Mouse (Mus musculus) G1E (cell line): ENCODE measurements around the gene Arl6ip5. TPM values are rescaled to one million over a fixed set of nuclear protein-coding genes. Genes with fewer than 3 reads are reported as not detected.

Experiments
- ATAC-seq: 2 replicates; pipeline ENCODE4 v1.8.0; 2016; ENCODE audit warnings: mild to moderate bottlenecking; ENCODE audit not compliant: insufficient number of reproducible peaks, poor library complexity, low FRiP score, severe bottlenecking; ENCODE audit errors: extremely low read depth
- DNase-seq: peaks from one replicate; pipeline ENCODE4 v3.0.0; 2012; ENCODE audit warnings: low spot score
- H3K27me3 ChIP-seq: 2 replicates; pipeline ENCODE4 v1.6.1; 2012; ENCODE audit warnings: mild to moderate bottlenecking, low read length, inconsistent platforms; ENCODE audit not compliant: insufficient read depth
- H3K36me3 ChIP-seq: replicated peaks from 2 replicates; pipeline ENCODE3; 2012; ENCODE audit warnings: mild to moderate bottlenecking, inconsistent platforms
- H3K4me1 ChIP-seq: 2 replicates; pipeline ENCODE4 v1.6.1; 2012; ENCODE audit warnings: low read depth, low read length, inconsistent platforms, mixed read lengths; ENCODE audit not compliant: insufficient read depth
- H3K4me3 ChIP-seq: 2 replicates; pipeline ENCODE4 v1.5.1; 2012; ENCODE audit warnings: low read depth, mild to moderate bottlenecking, inconsistent platforms, low read length, moderate library complexity, mixed read lengths
- H3K9me3 ChIP-seq: replicated peaks from 2 replicates; pipeline ENCODE4 v1.6.1; 2012; ENCODE audit warnings: inconsistent platforms
- CTCF ChIP-seq: IDR thresholded peaks from 2 replicates; pipeline ENCODE4 v1.5.1; 2012; ENCODE audit warnings: low read depth, low read length, inconsistent platforms, mixed read lengths
- GATA1 ChIP-seq: IDR thresholded peaks from 2 replicates; pipeline ENCODE4 v1.6.1; 2012; ENCODE audit warnings: borderline replicate concordance, low read length, inconsistent platforms, mixed read lengths
- GATA2 ChIP-seq: IDR thresholded peaks from 2 replicates; pipeline ENCODE4 v1.6.1; 2012; ENCODE audit warnings: low read depth, low read length, inconsistent platforms, borderline replicate concordance
- POLR2AphosphoS5 ChIP-seq: IDR thresholded peaks from 2 replicates; pipeline ENCODE4 v1.6.1; 2012; ENCODE audit warnings: low read depth, low read length, inconsistent platforms; ENCODE audit not compliant: insufficient replicate concordance
- TAL1 ChIP-seq: conservative IDR thresholded peaks from 2 replicates; pipeline ENCODE4 v1.6.1; 2012; ENCODE audit warnings: low read depth, low read length, inconsistent platforms, mixed read lengths
- polyA plus RNA-seq: library from polyadenylated mRNA; stranded (reverse); fragments of >175 nt; gene quantifications from 2 replicates; pipeline ENCODE4 v1.2.3, GENCODE M21; 2012
- total RNA-seq, 2 experiments: library from RNA; stranded (forward) in 1 of 2; stranded (reverse) in 1 of 2; fragments of 200-1000 nt in 1 of 2; fragments of >200 nt in 1 of 2; fragmentation: Nextera tagmentation in 1 of 2; gene quantifications; 2 replicates each; pipeline ENCODE4 v1.2.3; 2014 to 2017

The Arl6ip5 gene
- total RNA-seq (2014; fragmentation: Nextera tagmentation) (67.5 and 81.2 TPM in 2 replicates), total RNA-seq (2017) (54.5 and 57.1 TPM in 2 replicates), polyA plus RNA-seq (10.2 and 22.4 TPM in 2 replicates)

DNA sequence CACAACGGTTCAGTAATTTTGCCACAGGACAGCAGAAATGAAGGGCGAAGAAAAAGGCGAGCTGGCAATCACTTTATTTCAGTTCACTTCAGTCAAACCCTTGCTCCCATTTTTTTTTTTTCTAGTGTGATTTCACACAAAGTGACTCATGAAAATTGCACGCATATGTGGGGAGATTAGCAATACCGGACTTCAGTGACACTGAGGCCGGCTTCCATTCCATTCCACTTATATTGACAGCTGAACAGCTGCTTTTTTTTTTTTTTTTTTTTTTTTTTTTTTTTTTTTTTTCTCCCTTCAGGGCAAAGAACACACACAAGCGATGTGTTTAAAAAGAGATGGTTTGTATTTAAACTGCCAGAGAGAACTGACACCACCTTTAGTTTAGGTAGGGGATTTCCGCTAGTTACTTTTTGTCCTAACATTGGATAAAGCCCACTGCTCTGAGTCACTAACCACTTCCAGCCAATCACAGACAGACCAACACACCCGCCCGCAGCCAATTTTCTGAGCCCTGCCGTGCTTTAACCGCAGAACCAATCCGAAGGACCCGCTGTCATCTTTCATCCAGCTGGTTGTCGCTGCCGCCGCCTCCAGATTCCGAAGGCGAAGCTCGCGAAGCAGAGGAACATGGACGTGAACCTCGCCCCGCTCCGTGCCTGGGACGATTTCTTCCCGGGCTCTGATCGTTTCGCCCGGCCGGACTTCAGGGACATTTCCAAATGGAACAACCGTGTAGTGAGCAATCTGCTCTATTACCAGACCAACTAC, at the start of gene Arl6ip5:
TSS of gene Arl6ip5 (plus strand) at position 499 of the 771 bp plus-strand sequence.
- DNase-seq (peak; percentile 81), ATAC-seq (peak; percentile 68)
- H3K27me3 ChIP-seq = no peaks in the 10 kb centered on the region
- TF ChIP-seq POLR2AphosphoS5 (no peak), GATA1 (no peak), GATA2 (no peak), TAL1 (no peak), CTCF (no peak)
- H3K4me3 ChIP-seq = peak within 1 kb of the TSS; percentile 81
- peaks cover 56% of the 10 kb centered on the region for H3K4me1 ChIP-seq
- H3K36me3 ChIP-seq = peaks cover 26% of the 10 kb centered on the region
- no peaks in the 10 kb centered on the region for H3K9me3 ChIP-seq

DNA sequence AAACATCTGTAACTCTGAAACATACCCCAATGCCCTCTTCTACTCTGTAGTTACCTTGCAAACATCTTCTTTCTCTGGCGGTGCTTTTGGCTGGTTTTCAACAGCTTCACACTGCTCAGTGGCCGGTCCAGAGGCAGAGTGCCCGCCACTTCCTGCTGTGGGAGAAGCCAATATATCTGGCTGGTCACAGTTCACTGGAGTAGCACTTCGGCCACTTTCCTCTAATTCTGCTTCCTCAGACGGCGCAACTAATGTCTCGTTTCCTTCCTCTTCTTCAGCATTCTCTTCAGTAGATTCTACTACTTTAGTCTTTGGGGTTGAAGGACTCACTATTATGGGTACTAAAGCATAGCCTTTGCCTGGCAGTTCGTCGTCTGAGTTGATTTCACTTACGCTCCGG, 34.8 kb upstream of the Arl6ip5 start:
- no peak for ATAC-seq
- Histone ChIP-seq H3K9me3 (no peaks in the 10 kb centered on the region), H3K27me3 (no peaks in the 10 kb centered on the region), H3K4me1 (peaks cover 26% of the 10 kb centered on the region), H3K36me3 (peaks cover 46% of the 10 kb centered on the region), H3K4me3 (no peak overlapping the region)
- DNase-seq = no peak
- TF ChIP-seq POLR2AphosphoS5 (no peak), TAL1 (no peak), CTCF (no peak), GATA2 (no peak), GATA1 (no peak)

DNA sequence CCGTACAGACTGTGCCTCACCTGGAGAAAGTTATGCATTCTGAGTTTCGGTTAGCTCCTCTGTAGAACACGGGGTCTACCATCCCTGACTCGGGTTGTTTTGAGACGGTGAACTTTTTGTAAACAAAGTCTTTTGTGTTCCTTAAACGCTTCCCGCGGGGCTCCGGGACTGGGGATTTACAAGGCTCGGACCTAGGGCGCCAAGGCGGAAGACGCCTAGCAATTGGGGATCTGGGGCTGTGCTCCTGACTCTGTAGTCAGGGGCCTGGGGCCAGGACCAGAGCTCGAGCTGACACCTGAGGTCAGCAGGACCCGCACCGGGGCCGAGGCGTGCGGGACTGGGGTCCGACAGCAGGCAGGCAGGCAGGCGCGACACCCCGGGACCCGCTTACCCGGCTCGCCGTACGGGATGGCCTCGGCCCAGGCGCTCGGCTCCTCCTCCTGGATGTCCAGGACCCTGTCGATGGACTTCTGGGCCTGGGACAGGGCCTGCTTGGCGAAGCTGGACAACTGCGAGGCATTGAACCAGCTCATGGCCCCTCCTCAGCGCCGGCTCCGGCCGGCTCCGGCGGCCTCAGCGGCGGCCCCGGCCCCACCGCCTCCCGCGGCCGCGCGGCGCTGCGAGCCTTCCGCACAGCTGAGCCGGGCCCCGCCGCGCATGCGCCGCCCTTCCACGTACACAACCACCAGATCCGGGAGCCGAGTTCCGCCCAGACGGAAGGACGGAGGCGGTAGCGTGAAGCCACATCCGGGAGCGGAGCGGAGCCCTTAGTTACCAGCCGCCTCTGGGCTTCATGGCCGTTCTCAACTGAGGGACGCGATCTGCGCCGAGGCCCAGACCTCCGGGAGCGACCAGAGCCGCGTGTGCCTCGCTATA, 31.8 kb upstream of the Arl6ip5 start, which contains the start of gene Tmf1:
TSS of gene Tmf1 (minus strand) at position 632 of the 876 bp plus-strand sequence.
- Histone ChIP-seq H3K4me3 (peak within 1 kb of the TSS; percentile 92), H3K27me3 (no peaks in the 10 kb centered on the region), H3K4me1 (peaks cover 26% of the 10 kb centered on the region), H3K9me3 (no peaks in the 10 kb centered on the region), H3K36me3 (peaks cover 37% of the 10 kb centered on the region)
- DNase-seq (peak; percentile 93), ATAC-seq (peak; percentile 91)
- TF ChIP-seq POLR2AphosphoS5 (no peak), GATA2 (no peak), CTCF (no peak), TAL1 (no peak), GATA1 (no peak)

DNA sequence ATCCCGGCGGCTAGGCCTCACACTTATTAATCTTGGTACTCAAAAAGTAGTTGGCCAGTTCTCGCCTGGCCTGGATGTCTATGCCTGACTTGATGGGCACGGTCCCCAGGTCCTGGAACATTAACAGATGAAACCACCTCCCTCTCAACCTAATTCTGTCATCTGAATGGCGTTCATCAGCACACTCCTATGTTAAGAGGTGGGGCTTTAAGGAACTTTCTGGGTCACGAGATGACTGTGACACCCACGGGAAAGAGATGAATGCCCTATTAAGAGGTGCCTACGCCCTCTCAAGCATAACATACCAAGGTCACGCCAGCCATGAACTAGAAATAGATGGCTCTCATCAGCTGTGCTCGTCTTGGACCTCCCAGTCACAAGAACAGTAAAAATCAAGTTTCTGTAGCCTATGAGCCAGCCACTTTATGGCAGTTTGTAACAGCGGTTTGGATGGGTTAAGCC, 31.1 kb upstream of the Arl6ip5 start:
- Histone ChIP-seq H3K36me3 (peaks cover 35% of the 10 kb centered on the region), H3K4me3 (peak overlapping the region; percentile 92), H3K9me3 (no peaks in the 10 kb centered on the region), H3K27me3 (no peaks in the 10 kb centered on the region), H3K4me1 (peaks cover 26% of the 10 kb centered on the region)
- ATAC-seq (peak; percentile 81), DNase-seq (peak; percentile 31)
- no peak for TF ChIP-seq POLR2AphosphoS5
- no peak for TF ChIP-seq TAL1
- no peak for TF ChIP-seq GATA1
- no peak for TF ChIP-seq GATA2
- no peak for TF ChIP-seq CTCF

DNA sequence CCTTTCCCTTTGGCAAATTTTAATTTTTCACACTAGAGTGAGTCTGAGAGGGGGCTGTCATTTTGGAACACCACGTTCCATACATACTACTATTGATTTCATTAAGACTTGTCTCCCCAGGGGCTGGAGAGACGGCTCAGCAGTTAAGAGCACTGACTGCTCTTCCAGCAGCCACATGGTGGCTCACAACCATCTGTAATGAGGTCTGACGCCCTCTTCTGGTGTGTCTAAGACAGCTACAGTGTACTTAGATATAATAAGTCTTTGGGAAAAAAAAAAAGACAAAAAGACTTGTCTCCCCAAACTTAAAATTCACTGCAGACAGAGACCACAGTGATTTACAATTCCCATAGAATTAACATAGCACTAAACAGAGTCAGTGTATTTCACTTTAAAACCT, 10.1 kb upstream of the Arl6ip5 start:
- H3K4me1 ChIP-seq = peaks cover 15% of the 10 kb centered on the region
- no peak overlapping the region for H3K4me3 ChIP-seq
- no peaks in the 10 kb centered on the region for H3K9me3 ChIP-seq
- no peaks in the 10 kb centered on the region for H3K27me3 ChIP-seq
- DNase-seq = no peak
- H3K36me3 ChIP-seq = peaks cover 44% of the 10 kb centered on the region
- TF ChIP-seq TAL1 (no peak), CTCF (no peak), GATA2 (no peak), POLR2AphosphoS5 (no peak), GATA1 (no peak)
- ATAC-seq = no peak
